Mouse (Mus musculus) retina, adult 2 months (tissue): ENCODE measurements at regions not wholly inside any gene's neighbourhood (a gene's known extent, or its start where the extent isn't known, plus 50 kb on each side); places are given as distances from the start of the nearest gene placed in this dataset.
A peak's percentile ranks its signal among the peaks of the same experiment; 100 is the strongest.

Source experiments
- DNase-seq: peaks from one replicate; pipeline ENCODE4 v3.0.0-alpha.2; 2012; ENCODE audit warnings: low read depth, low spot score

GRCm38 (mm10) chr13:115266164-115266563 lies 164.4 kb upstream of the Itga1 start:
- DNase-seq: no peak

DNA sequence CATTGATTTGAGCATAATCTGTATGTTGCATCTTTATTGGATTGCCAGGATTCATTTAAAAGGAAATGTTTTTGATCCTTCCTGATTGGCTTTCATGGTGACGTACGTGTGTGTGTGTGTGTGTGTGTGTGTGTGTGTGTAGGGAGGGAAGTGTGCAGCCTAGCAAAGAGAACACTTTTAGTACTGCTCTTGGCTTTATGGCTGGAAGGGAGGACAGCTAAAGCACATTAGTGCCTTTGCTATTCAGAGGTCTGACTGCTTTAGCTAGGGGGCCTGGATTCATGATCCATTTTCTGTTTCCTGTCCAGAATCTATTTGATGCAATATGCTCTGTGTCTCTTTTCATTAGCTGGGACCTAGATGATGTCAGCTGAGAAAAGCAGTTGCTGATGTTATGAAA lies 155.6 kb upstream of the Itga1 start:
- DNase-seq: no peak

DNA sequence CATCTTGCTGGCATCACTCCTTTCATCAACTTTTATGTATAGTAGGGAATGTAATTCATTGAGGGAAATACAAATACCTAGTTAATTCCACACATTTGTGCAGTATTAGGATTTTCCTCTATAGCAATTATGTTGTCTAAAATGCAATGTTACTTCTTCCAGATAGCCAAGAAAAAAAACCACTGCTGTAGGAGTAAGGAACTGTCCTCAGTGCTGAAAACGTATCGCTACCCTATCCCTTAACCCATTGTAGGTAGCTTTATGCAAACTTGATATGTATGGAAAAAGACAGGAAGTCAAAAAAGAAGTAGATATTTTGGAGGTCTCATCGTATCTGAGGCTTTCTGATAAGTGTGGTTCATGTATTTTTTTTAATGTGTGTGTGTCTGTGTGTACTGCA lies 150.8 kb upstream of the Itga1 start:
- DNase-seq: no peak

- no peak for DNase-seq
Observed at GRCm38 (mm10) chr13:115231981-115232380, 130.2 kb upstream of the Itga1 start.

DNA sequence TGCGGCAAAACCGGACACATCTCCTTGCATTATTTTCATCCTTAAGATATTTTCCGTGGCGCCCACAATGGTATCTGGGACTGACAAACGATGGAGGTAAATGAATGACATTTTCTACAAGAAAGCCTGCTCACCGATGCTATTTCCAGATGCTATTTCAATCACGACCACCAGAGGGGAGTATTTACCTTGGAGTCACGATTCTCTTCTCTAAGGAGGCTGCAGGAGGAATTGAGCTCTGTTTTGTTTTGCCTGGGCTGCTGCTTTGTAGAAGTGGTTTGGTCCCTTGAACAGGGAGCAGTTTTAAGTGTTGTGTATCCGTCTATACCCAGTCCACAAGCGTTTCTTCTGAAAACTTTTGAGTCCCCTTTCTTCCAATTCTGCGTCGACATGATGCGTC lies 128.7 kb upstream of the Itga1 start:
- DNase-seq: peak; percentile 25

DNA sequence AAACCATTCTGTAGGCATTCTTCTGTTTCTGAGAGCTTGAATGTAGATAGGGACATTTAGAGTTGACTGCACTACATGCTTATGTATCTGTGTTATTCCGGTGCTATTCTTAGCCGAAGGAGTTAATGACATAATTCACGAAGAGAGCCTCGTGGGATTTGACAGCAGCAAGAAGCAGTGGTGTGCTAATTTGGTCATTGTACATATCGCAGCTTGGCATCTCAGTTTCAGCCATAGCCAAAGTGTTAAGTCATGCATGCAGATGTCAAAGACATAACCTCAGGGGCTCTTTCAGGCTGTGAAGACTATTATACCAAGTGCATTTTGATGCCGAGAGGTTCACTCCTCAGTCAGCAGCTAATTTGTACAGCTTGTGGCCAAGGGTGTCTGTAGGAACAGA lies 125.1 kb upstream of the Itga1 start:
- no peak for DNase-seq

DNA sequence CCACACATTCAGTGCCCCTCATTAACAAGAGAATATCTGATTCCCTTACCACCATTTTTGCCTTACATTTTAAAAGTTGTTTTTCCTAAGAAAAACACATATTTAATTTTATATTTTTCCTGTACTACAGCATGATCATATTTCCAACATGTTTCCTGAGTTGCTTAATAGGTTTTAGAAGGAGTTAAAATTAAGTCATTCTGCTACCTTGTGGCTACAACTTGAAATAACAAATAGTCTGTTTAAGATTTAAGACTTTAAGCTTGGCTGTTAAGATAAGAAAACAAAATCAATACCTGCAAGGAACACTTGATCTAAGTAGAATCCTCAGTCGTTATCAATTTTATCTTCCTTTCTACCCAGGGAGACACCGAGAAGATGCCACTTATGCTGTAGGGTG lies 117.9 kb upstream of the Itga1 start:
- no peak for DNase-seq

DNA sequence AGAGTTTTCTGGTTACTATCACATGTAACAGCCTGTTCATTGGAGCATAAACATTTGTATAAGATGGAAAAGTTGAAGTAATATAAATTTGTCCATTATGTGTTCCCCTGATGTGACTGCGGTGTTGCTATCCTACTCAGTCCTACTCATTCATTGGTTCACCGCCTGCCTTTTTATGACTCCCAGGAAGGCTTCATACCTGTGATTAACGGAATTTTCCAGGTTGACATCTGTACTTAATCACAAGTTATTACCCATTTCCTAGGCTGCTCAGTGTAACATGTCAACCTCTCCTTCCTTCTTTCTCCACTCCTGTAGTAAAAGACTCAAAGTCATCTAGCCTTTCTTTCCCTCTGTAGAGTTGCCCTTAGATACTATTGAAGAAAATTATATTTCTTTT lies 109.5 kb upstream of the Itga1 start:
- DNase-seq: no peak

DNA sequence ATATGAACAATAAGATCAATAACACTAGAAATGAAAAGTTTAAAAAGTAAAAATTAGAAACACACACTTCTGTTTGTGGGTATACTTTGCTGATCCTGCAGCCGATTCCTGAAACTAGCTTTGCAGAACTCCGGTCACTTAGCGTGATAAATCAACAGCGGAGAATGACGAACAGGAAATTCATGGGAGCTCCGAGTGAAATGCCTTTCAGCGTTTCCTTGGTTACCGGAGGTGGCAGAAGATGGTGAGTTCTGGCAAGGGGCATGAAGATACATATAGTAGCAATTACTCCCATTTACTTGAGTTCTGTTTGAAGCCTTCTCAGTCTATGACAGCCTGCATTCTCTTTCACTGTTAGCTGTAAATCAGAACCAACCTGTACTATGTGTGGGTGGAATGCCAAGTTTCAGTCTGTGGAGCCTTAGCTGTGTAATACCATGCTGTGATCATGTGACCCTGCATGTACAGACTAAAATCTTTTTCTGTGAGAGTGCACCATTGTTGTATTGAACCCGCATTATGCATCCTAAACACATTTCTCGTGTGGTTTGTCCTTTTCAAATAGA lies 109.0 kb upstream of the Itga1 start:
- DNase-seq: no peak

GRCm38 (mm10) chr13:115209402-115210192 lies 107.8 kb upstream of the Itga1 start:
- no peak for DNase-seq

DNA sequence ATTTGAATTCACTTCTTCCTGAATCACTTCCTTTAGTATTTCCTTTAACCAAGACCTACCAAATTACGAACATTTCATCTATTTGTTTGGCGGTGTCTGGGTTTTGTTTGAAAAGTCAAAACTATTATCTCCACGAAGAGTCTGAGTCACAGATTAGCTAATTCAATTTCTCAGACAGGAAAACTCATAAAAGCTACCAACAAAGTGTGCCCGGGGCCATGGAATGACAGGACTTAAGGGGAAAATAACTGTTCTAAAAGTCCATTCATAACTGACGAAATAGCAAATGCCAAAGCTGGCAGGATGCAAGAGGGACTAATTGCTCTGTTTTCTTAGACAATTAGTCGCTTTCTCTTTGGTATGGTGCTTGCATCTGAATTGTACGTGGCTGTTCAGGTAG lies 105.0 kb upstream of the Itga1 start:
- no peak for DNase-seq

- no peak for DNase-seq
Observed at GRCm38 (mm10) chr13:115199166-115199565, 97.4 kb upstream of the Itga1 start.

DNA sequence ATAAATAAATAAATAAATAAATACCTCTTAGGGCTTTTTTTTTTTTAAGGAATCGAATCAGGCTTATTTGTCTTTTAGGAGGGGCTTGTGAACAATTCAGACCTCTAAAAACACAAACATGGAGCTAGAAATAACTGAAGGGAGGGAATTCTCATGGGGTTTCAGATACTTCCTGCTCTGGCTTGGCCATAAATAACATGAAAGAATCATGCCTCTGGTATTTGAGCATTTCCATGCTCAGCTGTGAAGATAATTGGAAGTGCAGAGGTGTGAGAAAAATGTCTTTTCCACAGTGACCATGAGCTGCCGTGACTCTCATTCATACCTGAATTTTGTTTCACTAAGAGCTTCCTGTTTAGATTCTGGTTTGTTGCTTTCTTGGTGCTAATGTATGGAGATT lies 86.3 kb upstream of the Itga1 start:
- DNase-seq: no peak

DNA sequence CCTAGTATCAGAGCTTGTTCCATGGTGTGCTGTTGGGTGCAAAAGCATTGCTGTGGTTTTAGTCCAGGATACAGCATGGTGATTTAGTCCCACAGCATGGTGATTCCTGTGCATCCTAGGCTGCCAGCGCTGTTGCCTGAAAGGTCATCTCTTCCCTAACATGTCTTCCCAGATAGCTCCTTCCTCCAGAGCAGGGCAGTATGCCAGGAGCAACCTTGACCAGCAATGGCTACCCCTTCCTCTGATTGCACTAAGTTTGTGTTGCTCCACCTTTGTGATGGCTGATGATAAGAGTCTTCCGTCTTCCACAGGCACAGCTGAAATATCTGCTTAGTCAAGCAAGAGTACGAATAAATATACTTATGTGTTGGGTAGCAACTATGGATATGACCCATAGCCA lies 85.6 kb upstream of the Itga1 start:
- DNase-seq: no peak

DNA sequence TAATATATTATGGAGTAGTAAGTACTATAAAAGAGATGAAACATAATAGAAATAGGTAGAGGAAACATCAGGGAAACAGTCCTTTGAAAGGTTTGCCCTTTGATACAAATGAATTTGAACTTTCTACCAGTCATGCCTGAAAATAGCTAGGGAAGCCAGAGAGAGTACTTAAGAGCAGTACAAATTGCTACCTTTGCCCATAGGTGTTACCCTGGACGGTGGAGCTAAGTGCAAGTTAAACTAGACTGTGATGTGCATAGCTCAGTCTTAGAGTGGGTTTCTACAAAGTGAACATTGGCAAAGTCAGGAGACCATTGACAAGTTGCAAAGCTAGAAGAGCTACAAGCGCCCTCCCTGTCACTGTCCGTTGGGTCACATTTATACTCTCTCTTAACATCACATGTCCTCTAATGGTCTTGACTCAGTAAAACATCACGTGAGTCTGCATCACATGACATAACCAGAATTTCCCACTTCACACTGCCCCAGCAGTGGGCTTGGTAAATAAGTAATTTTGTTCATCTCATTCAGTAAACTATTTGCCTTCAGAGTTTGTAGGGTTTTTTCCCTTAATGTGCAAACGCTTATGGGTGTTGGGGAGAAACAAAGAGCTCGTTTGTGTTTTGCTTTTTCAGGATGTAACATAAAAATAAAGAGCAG lies 80.6 kb upstream of the Itga1 start:
- no peak for DNase-seq

DNA sequence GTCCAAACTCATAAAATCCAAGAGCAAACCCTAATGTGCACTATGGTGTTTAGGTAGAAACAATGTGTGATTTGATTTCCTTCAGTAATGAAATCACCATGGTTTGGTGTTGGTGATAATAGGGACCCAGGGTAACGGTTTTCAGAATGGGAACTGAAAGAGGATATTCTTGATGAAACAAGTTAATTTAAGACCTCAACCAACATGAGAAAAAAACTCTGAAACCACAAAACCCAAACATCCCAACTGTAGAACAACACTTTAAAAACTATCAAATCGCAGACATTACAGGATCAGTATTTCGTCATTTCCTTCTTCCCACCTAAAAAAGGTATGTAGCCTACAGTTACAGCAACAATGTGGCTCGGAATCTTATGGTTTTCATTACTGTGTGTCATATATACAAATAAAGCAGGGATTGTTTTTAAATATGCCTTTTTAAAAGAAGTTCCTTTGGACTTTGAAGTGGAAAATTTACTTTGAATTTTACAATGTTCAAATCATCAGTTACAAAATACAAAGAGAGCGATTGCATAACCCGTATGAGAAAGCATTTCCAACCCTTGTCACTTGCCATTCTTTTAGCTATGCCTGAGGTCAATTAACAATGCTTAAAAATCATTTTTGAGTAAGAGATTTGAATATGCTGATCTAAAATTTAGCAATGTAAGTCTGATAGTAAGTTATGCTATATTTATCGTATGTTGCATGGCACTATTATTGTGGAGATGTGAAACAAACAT lies 76.6 kb upstream of the Itga1 start:
- no peak for DNase-seq

DNA sequence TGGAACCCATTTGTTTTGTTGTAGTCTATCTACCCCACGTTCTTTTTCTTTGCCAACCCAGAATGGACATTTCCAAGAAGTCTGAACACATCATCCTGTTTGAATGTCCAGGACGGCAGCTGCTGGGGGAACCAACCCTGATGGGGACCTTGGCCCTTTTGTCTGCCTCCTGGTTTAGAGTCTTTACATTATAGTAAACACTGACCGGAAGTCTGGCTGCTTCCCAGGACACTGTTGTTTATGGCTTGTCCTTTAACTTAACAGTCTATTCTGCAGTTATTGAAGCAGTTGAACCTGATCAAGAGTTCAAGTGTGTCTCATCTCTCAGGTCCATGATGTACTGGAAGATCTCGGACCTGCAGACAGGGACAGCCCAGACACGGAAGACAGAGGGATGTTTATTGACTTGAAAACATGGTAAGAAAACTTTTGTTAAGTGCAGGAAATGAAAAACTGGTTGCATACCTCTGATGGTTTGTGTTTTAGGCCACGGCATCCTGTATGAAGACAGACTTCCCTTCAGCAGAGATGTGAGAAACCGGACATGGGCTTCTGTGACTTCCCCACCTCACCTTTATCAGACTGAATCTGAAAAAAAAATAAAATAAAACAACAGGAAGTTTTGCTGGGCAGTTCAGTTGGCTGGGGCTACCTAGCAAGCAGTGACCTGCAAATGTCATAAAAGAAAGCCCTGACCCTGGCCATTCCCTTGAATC lies 69.7 kb upstream of the Itga1 start:
- no peak for DNase-seq

GRCm38 (mm10) chr13:115165981-115166380 lies 64.2 kb upstream of the Itga1 start:
- no peak for DNase-seq

GRCm38 (mm10) chr13:115162689-115163413 lies 61.1 kb upstream of the Itga1 start:
- DNase-seq: no peak

DNA sequence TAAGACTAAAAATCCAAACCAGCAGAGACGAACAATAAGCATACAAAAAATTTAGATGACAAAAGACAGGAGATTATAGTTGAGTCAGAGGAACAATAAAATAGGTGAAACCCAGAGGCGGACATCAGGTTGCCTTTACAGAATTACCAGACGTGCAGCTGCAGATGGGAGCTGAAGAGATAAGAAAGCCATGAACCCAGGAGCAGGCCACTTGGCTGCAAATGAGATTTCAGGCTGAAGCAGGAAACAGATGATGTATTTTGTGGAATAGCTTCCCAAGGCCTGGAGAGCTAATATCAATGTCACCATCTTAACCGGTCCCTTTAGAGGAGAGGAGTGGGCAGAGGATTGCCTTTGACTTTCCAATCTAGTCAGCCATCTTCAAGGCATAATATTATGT lies 57.6 kb upstream of the Itga1 start:
- no peak for DNase-seq
